Mouse (Mus musculus) T-helper 1 cell (primary cell): ENCODE data around the gene Naxd.

Source experiments
- in situ Hi-C: fragments of 300-600 bp; cut with MboI, MseI; formaldehyde crosslinking; loops from one replicate; pipeline ENCODE4 v1.15.1; 2025; ENCODE audit warnings: high pct_unique_total_duplicates

Gene Naxd

GRCm38 (mm10) chr8:11510971-11511370 is 13.7 kb downstream of the Naxd start:
- in situ Hi-C loops: no loop called here

- in situ Hi-C loops: no loop called here
These were observed 15.4 kb downstream of the Naxd start for GRCm38 (mm10) chr8:11512711-11513110.

- in situ Hi-C loops: no loop called here
These were observed 15.9 kb downstream of the Naxd start for GRCm38 (mm10) chr8:11513247-11513646.

DNA sequence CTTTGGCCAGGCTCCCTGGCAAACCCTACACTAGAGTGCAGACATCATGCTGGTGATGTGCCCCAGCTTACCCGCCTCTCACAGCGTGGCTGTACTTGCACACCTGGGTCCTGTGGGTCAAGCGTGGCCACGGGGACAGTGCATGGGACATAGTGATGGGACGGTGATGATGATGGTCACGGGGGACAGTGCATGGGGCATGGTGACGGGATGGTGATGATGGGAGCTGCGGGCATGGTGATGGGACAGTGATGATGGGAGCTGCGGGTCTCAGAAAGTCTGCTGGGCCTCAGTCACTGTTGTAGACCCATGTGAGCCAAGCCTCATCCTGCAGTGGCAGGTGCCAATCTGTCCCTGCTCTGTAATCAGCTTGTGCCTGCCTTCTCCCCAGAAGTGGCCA is 19.0 kb downstream of the Naxd start:
- in situ Hi-C loops: no loop called here

DNA sequence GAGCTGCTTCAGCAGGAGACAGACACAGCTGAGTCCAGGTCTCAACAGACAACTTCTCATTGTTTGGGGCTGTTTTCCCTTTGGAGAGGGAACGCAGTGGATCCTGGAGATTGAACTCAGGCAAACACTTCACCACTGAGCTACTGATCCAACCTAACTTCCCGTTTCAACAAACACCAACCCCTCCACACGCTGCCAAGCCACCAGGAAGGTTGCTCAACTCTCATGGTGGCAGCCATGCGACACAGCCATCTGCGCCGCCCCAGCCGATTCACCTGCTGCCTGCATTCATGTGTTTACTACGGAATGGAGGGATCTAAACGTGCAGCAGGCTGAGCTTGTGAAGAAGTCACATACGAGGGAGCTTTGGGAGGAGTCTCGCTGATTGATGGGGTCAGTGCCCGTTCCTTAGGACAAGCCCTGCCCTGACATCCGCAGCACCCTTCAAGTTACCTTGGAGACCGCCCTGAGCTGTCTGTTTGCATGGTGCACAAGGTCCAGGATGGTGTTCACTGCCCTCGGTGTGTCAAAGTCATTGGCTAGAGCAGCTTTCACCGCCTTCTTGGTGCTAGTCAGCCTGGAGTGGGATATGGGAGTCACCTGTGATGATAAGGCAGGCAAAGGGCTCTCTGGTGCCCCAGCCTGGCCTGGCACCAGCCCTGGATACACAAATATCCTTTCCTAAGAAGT is 20.2 kb downstream of the Naxd start:
- in situ Hi-C loops: no loop called here

DNA sequence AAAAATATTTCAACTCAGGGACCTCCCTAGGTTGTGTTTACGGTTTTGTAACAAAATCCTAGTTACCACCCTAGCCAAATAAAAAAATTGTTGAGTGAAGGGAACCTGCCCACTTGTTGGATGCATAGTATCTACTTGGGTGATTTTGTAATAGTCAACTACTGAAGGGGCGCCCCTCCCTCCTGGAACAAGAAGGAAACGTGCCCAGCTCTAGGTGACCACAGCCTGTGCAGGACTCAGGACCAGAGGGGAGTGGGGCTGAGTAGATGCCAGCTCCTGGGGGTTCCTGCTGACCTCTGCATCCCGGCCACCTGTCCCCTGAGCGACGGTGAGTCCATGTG is 20.7 kb downstream of the Naxd start:
- in situ Hi-C loops: no loop called here

DNA sequence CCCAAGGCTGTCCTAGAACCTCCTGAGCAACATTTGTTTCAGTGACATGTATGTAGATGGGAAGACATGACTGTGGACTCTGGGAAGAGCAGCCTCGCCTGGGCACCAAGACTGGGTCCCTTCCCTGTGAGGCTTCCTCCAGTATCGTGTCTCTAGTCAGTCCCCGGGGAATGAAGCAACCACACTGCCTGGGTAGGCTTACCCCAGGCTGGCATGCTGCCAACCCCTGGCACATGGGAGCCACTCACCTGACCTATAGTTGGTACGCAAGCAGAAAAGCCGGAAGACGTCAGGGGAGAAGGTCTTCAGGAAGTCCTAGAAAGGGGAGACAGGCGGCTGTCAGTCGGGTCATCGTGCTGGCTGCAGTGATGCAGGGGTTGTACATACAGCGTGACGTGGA is 21.4 kb downstream of the Naxd start:
- in situ Hi-C loops: no loop called here

GRCm38 (mm10) chr8:11523331-11523730 is 26.0 kb downstream of the Naxd start:
- in situ Hi-C loops: no loop called here

- in situ Hi-C loops: no loop called here
These were observed 33.0 kb downstream of the Naxd start for GRCm38 (mm10) chr8:11530155-11530770.

GRCm38 (mm10) chr8:11530849-11531248 is 33.5 kb downstream of the Naxd start:
- in situ Hi-C loops: no loop called here

DNA sequence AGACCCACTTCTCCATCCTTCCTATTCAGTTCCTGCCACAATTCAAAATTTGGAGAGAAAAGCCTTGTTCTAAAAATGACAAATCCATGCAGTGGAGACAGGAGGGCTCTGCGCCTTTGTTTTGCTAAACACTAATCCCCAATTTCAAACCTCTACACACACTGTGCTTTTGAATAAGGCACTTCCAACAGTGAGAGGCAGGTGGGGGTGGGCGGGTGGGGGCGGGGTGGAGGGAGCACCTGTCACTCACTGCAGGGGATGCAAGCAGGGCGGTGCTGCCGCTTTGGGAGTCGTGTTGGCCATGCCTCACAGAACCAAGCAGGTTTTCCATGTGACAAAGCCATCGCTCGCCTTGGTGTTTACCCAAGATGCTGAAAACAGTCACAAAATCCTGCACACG is 37.2 kb downstream of the Naxd start:
- in situ Hi-C loops: no loop called here

- in situ Hi-C loops: no loop called here
These were observed 41.7 kb downstream of the Naxd start for GRCm38 (mm10) chr8:11539049-11539448.

DNA sequence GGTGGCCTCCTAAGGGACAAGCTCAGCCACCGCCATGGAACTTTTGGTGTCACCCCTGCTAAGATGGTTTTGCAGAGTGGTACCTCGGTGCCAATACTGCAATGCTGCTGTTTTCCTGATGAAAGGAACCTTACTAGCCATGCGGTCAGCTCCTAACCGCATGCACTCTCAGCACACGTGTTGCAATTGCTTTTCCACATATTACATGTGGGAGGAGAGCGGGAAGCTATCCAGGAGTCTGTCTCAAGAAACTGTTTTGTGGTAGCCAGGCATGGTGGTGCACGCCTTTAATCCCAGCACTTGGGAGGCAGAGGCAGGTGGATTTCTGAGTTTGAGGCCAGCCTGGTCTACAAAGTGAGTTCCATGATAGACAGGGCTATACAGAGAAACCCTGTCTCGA is 42.9 kb downstream of the Naxd start:
- in situ Hi-C loops: loop anchor here (10.0 kb wide), 1 partner anchor 165 kb away; the partner anchor contains the start of gene 1700016D06Rik

GRCm38 (mm10) chr8:11542031-11542430 is 44.7 kb downstream of the Naxd start:
- in situ Hi-C loops: loop anchor here (10.0 kb wide), 1 partner anchor 163 kb away; the partner anchor contains the start of gene 1700016D06Rik

GRCm38 (mm10) chr8:11542866-11543265 is 45.6 kb downstream of the Naxd start:
- in situ Hi-C loops: loop anchor here (10.0 kb wide), 1 partner anchor 162 kb away; the partner anchor contains the start of gene 1700016D06Rik

GRCm38 (mm10) chr8:11544386-11544785 is 47.1 kb downstream of the Naxd start:
- in situ Hi-C loops: loop anchor here (10.0 kb wide), 1 partner anchor 160 kb away; the partner anchor contains the start of gene 1700016D06Rik

- in situ Hi-C loops: loop anchor here (5.0 to 10.0 kb wide), 2 partner anchors 70 to 158 kb away; partner anchors contain the start of gene 1700016D06Rik
These were observed 49.8 kb downstream of the Naxd start for GRCm38 (mm10) chr8:11547063-11547462.

- in situ Hi-C loops: loop anchor here (5.0 to 25.0 kb wide), 5 partner anchors 68 to 1745 kb away; partner anchors contain the start of gene 1700016D06Rik
These were observed 52.4 kb downstream of the Naxd start for GRCm38 (mm10) chr8:11549706-11550105.

- in situ Hi-C loops: loop anchor here (5.0 to 25.0 kb wide), 3 partner anchors 553 to 1744 kb away; no protein-coding TSS in a partner anchor
These were observed 53.1 kb downstream of the Naxd start, which contains the start of gene Cars2 for GRCm38 (mm10) chr8:11550281-11550948. Cars2 (minus strand) TSS chr8:11550783.

DNA sequence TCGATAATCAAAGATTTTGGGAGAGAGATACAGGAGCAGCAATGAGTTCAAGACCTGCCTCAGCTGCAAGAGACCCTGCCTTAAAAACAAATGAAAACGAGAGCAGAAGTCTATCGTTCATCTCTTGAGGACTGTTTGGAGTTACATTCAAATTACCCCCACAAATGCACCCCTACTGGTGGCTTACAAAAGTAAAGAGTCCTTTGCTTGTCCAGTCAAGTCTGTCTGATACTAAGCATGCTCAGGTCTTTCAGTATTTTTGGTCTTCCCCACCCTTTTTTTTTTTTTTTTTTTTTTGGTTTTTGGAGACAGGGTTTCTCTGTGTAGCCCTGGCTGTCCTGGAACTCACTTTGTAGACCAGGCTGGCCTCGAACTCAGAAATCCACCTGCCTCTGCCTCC is 54.2 kb downstream of the Naxd start:
- in situ Hi-C loops: loop anchor here (5.0 to 25.0 kb wide), 3 partner anchors 554 to 1743 kb away; no protein-coding TSS in a partner anchor

GRCm38 (mm10) chr8:11552390-11552789 is 55.1 kb downstream of the Naxd start:
- in situ Hi-C loops: loop anchor here (5.0 to 25.0 kb wide), 3 partner anchors 555 to 1742 kb away; no protein-coding TSS in a partner anchor
